Mouse (Mus musculus) embryo, embryonic 10.5 days (tissue): ENCODE measurements around the gene Oxsm.

Experiments used
- DNase-seq: peaks from one replicate; pipeline ENCODE4 v3.0.0-alpha.2; 2015; ENCODE audit warnings: low spot score

Gene Oxsm

DNA sequence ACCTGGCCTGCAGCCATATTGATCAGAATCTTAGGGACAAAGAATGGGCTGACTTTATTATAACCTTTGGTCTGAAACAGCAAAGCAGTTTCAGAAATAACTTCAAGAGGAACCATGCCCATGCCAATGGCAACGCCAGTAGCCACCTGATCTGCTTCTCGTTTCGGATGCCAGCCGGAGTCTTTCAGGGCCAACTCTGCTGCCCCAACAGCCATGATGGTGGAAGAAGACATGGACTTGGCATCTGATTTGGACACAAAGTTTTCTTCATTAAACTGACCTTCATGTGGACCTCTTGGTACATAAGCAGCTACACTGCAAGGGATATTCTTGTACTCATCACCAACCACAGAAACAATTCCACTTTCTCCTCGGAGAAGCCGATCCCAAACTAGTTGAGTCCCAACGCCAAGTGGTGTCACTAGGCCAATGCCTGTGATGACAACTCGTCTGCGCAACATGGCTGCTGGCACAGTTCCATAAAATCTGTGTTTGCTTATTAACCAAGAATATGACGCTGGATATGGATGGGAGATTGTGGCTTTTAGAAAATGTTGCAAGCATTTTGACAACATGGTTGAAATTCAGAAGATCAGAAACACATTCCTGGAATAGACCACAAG is 7.3 kb downstream of the Oxsm start:
- DNase-seq: peak; percentile 5

DNA sequence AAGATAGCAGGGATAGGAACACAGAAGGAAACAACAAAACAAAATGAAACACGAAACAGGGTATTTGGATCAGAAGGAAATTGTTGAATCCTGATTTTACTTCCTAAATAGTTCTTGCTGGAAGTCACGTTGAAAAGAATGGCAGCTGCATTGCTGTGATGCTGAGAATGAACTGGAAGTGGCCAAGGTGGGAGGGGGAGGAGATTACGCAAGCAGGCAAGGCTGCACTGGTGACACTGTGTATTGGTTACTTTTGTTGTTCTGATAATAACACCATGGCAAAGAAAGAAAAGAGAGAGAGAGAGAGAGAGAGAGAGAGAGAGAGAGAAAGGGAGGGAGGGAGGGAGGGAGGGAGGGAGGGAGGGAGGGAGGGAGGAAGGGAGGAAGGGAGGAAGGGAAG is 13.1 kb downstream of the Oxsm start:
- no peak for DNase-seq

DNA sequence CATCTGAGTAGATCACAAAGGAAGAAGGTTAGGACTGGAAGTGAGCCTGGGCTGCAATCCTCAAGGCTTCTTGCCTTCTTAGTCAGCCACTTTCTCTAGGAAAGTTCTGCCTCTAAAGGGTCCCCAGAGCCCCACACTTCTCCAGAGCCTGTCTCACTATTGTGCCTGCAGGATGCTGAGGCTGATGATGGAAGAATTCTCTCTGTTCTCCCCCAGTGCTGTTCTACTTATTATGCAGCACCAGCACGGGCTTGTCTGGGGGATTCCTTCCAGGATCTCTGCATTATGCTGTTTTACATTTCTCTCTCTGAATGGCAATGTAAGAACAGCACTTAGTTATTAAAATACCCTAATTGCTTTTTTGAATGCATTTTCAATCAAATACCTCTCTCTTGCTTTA is 16.1 kb downstream of the Oxsm start:
- DNase-seq: no peak

DNA sequence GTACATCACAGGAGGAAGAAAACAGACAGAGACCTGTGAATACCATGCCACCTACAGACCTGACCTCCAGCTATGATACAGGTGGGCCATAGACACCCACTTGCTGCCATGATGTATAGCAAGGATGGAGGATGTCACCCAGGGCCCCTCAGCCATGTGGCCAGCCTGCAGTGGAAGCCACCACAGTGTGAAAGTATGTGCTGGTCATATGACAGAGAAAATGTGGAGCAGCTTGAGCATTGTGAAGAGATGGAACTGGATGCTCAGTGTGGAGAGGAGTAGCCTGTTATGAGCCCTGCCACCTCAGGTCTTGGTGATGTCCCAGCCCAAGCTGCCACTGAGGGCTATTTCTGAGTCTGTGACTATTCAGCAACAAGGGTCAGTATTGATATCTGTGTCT is 19.0 kb downstream of the Oxsm start:
- no peak for DNase-seq

DNA sequence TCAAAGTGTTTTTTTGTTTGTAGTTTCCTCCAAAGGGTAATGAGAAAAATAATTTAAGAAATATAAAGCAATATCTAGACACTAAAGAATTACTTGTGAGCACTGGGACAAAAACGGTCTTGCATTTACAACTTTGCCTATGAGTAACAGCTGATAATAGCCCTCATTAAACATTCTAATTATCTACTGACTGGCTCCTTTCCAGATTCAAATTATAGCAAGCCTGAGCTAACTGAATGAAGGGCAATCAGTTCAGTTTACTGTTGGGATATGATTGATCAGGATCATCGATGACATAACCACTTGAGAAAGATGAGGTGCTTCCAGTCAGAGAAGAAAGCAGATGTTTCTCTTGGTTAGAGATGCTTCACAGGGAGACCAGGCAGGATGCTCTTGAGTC is 20.2 kb downstream of the Oxsm start:
- no peak for DNase-seq

DNA sequence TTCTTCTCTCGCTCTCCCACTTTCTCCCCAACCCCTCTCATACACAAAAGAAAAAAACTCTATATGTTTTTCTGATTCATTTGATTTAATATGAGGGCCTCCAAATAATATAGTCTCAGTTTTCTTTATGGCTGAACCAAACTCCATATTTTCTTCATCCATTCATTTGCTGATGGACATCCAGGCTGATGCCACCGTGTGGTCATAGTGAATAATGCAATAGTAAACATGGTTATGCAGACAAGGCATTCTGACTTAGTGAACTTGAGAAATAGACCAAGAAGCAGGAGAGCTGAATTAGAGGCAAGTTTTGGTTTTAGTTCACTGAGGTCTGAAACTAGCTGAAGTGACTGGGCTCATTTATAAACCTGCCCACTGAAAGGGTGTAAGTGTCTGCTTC is 30.6 kb downstream of the Oxsm start:
- DNase-seq: peak; percentile 63

DNA sequence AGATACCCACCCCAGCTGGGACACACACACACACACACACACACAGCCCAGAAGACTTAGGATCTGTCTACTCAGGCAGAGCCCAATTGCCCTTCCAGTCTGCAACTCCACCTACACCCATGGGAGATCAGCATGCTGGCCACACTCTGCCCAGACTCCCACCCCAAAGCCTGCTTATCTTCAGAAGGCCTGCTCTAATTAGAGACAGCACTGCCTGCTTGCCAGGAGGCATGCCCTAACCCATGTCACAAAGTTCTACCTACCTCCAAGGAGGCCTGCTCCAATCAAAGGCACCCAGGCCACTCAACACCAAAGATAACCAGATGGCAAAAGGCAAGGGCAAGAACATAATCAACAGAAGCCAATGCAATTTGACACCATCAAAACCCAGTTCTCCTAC is 41.9 kb downstream of the Oxsm start:
- no peak for DNase-seq

DNA sequence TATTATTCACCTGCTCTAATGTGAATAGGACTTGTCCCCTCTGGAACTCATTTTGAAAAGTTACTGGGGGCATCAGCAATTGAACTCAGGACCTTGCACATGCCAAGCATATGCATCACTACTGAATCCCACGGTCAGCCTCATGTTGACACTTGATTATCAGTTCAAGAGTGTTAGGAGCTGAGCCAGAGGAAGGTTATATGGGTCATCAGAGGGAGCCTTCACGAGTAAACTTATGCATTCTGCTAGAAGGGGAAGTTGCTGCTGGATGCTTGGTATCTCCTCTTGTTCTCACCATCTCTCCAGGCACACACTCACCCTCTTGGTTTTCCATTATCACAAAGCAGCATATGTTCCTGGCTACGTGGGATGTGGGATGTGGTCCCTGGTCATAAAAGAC is 47.9 kb downstream of the Oxsm start:
- no peak for DNase-seq

DNA sequence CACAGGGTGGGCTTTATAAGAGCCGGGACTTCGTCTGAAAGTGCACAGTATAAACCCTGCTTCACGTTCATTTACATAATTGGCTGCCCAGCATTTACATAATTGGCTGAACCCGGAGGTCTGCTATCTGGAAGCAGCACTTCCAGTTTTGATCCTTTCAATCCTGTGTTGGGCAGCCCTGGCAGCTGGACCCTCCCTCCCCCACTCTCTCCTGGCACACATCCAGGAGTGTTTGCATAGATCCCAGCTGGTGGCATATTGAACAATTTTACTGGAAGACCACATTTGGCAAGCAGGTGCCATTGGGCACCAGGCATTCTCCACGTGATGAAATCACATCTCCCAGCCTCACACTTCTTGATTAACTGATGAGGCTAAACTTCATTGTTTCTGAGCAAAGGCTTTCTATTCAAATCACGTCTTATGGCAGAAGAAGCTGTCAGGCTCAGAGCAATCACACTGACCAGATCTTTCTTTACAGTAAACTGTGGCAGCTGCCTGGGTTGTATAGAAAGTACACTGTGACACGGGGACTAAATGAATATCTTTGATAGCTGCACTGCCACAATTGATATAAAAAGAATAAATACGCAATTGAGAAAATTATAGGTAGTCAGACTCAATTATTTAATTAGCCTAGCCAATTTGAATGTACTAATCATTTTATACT is 48.5 kb downstream of the Oxsm start:
- DNase-seq: peak; percentile 47

DNA sequence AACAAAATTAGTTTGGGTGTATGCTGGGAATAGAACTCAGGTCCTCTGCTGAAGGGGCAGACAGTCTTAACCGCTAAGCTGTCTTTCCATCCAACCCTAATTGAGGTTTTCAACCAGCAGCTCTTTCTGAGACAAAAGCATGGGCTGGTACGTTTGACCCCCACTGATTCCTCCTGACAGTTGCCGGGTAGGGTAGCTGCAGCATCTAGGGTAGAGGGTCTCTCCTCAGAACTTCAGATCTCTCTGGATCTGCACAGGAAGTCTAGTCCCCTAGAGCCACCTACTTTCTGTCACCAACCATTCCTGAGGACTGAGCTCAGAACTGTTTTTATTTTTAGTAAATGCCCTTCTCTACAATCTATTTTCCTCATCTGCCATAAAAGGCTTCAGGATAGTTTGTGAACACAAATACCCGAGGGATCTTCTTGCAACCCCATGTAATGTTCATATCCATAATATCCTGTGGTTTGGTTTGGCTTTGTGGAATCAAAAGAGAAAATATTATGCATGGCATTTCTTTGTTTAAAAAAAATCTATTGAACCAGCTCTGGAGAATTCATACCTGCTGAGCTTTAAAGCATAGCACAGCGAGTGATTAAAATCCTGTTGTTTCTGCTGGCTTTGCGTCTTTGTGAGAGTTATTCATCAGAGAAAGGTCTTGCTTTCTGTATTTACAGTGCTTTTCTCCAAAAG is 49.2 kb downstream of the Oxsm start:
- peak; percentile 13 for DNase-seq

DNA sequence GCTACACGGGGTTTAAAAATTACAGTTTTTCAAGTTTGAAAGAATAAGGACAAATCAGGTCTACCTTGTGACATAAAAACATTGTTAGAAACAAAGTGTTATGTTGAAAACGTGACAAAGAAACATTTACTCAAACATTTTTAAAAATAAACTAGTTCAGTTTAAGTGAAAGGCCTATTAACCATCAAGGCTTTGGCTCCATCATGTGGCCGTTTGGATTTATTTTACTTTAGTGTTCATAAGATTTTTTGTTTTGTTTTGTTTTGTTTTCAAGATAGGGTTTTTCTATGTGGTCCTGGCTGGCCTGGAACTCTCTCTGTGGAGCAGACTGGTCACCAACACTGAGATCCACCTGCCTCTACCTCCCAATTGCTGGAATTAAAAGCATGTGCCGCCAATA is 53.1 kb downstream of the Oxsm start:
- peak; percentile 56 for DNase-seq

DNA sequence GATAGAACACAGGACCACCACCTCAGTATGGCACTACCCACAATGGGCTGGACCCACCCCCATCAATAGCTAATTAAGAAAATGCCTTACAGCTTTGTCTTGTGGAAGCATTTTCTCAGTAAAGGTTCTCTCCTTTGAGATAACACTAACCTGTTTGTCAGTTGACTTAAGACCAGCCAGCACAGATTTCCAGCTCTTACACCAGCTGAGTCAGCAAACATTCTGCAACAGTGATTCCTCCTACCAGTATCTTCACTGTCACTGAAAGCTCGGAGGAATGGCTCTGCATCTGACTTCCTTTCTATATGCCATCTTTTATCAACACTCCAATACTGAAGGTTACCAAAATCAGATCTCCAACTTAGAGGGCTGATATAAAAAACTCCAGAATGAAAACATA is 54.1 kb downstream of the Oxsm start:
- DNase-seq: no peak

DNA sequence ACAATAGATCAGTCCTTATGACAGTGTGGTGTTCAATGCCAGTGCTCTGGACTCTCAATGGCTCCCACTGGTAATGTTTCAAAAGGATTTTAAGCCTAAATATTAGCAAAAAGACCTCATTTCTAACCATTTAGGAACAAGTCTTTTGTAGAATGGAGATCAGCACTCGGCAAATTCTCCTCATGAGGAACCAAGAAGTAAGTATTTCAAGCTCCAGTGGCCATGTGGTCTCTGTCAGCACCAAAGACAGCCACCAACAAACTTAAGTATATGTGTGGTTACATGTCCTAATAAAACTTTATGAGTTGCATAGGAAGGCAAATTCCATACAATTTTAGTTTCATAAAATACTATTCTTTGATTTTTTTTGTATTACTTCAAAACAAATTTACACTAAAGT is 55.5 kb downstream of the Oxsm start:
- no peak for DNase-seq

DNA sequence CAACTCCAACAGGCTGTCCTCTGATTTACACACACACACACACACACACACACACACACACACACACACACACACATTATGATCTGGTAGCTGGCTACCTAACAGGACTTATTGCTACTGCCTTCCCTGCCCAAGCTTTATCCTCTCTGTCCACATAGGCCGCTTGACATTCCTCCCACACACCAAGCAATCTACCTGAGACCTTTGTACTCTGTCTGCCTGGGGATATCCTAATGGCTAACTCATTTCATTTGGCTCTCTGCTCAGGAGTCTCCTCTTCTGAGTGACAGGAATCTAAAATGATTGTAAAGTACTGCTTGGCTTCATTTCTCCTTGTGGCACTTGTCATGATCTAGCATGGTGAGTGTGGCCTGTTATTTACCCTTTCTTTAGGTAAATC is 60.5 kb downstream of the Oxsm start:
- no peak for DNase-seq
